Mouse (Mus musculus) layer of hippocampus, adult 2 months (tissue): Measurements from ENCODE around the gene Cort. TPM values are rescaled to one million over a fixed set of nuclear protein-coding genes. Genes with fewer than 3 reads are reported as not detected.

ENCODE experiments used
- DNase-seq, 2 experiments: peaks; one replicate each; pipeline ENCODE4 v3.0.0; 2022; ENCODE audit warnings: low spot score in 2 of 2
- H3K27ac ChIP-seq: fragments of 200-600 bp; 2 replicates; pipeline ENCODE4 v1.8.1; 2022
- H3K4me3 ChIP-seq: fragments of 200-600 bp; 2 replicates; pipeline ENCODE4 v1.8.1; 2022; ENCODE audit warnings: mild to moderate bottlenecking
- CTCF ChIP-seq: fragments of 200-600 bp; conservative IDR thresholded peaks from 2 replicates; pipeline ENCODE4 v1.8.1; 2022; ENCODE audit warnings: antibody characterized with exemption, mild to moderate bottlenecking, moderate library complexity
- total RNA-seq, 2 experiments: library from RNA; stranded (reverse); gene quantifications; 2 replicates each; pipeline ENCODE4 v1.2.3; 2021

Gene Cort
- total RNA-seq, 2 experiments from 2014 or later: 11.0 to 14.7 TPM

GRCm38 (mm10) chr4:149159891-149160290 lies 33.3 kb upstream of the Cort start:
- no peak overlapping the region for H3K27ac ChIP-seq
- no peak for DNase-seq
- H3K4me3 ChIP-seq: no peak overlapping the region
- no peak for TF ChIP-seq CTCF

- Histone ChIP-seq H3K4me3 (no peak overlapping the region), H3K27ac (no peak overlapping the region)
- TF ChIP-seq CTCF: no peak
- no peak for DNase-seq
Measured at GRCm38 (mm10) chr4:149159203-149159602, 32.6 kb upstream of the Cort start.

- TF ChIP-seq CTCF: no peak
- no peak for DNase-seq
Measured at GRCm38 (mm10) chr4:149157415-149157973, 30.9 kb upstream of the Cort start.

GRCm38 (mm10) chr4:149155711-149156110 lies 29.1 kb upstream of the Cort start:
- no peak overlapping the region for H3K27ac ChIP-seq
- DNase-seq: no peak
- TF ChIP-seq CTCF: no peak
- H3K4me3 ChIP-seq: no peak overlapping the region

More at GRCm38 (mm10) chr4:149157415-149157973, 30.9 kb upstream of the Cort start:
- Histone ChIP-seq H3K27ac (no peak overlapping the region), H3K4me3 (no peak overlapping the region)

GRCm38 (mm10) chr4:149154859-149155258 lies 28.3 kb upstream of the Cort start:
- DNase-seq: no peak
- no peak overlapping the region for H3K4me3 ChIP-seq
- no peak for TF ChIP-seq CTCF
- no peak overlapping the region for H3K27ac ChIP-seq

- DNase-seq: no peak
- no peak overlapping the region for H3K27ac ChIP-seq
- no peak for TF ChIP-seq CTCF
- H3K4me3 ChIP-seq: no peak overlapping the region
Measured at GRCm38 (mm10) chr4:149150721-149151120, 24.2 kb upstream of the Cort start.

GRCm38 (mm10) chr4:149150256-149150655 lies 23.7 kb upstream of the Cort start:
- Histone ChIP-seq H3K4me3 (no peak overlapping the region), H3K27ac (no peak overlapping the region)
- no peak for TF ChIP-seq CTCF
- DNase-seq: no peak

GRCm38 (mm10) chr4:149149611-149150010 lies 23.0 kb upstream of the Cort start:
- Histone ChIP-seq H3K27ac (no peak overlapping the region), H3K4me3 (no peak overlapping the region)
- DNase-seq: no peak
- TF ChIP-seq CTCF: no peak

GRCm38 (mm10) chr4:149149196-149149595 lies 22.6 kb upstream of the Cort start:
- no peak for DNase-seq
- no peak for TF ChIP-seq CTCF
- Histone ChIP-seq H3K4me3 (no peak overlapping the region), H3K27ac (no peak overlapping the region)

- no peak overlapping the region for H3K27ac ChIP-seq
- no peak for TF ChIP-seq CTCF
- no peak for DNase-seq
- H3K4me3 ChIP-seq: no peak overlapping the region
Measured at GRCm38 (mm10) chr4:149148084-149148483, 21.5 kb upstream of the Cort start.

- no peak overlapping the region for H3K4me3 ChIP-seq
- DNase-seq: no peak
- no peak overlapping the region for H3K27ac ChIP-seq
- no peak for TF ChIP-seq CTCF
Measured at GRCm38 (mm10) chr4:149147528-149147927, 21.0 kb upstream of the Cort start.

GRCm38 (mm10) chr4:149145151-149145550 lies 18.6 kb upstream of the Cort start:
- TF ChIP-seq CTCF: no peak
- Histone ChIP-seq H3K4me3 (no peak overlapping the region), H3K27ac (no peak overlapping the region)
- no peak for DNase-seq

- peak; percentile 85 to 88 for DNase-seq
- TF ChIP-seq CTCF: peak; percentile 98; the same call in 1 of the 2 replicates
- no peak overlapping the region for H3K27ac ChIP-seq
- no peak overlapping the region for H3K4me3 ChIP-seq
Measured at GRCm38 (mm10) chr4:149144459-149144858, 17.9 kb upstream of the Cort start.

GRCm38 (mm10) chr4:149143594-149143993 lies 17.0 kb upstream of the Cort start:
- no peak for TF ChIP-seq CTCF
- Histone ChIP-seq H3K27ac (no peak overlapping the region), H3K4me3 (no peak overlapping the region)
- DNase-seq: no peak
